Mouse (Mus musculus) thymus, adult 2 months (tissue): ENCODE data around the gene 1110065P20Rik. TPM values are rescaled to one million over a fixed set of nuclear protein-coding genes. Genes with fewer than 3 reads are reported as not detected.

Experiments used
- DNase-seq: peaks from one replicate; pipeline ENCODE4 v3.0.0; 2021
- H3K27ac ChIP-seq: fragments of 200-500 bp; 2 replicates; pipeline ENCODE4 v1.5.1; 2012; ENCODE audit warnings: low read length, control low read depth; ENCODE audit not compliant: control insufficient read depth, insufficient read depth
- H3K27me3 ChIP-seq: fragments of 200-500 bp; 2 replicates; pipeline ENCODE4 v1.6.1; 2012; ENCODE audit warnings: mild to moderate bottlenecking, low read length, moderate library complexity, mixed read lengths; ENCODE audit not compliant: control insufficient read depth, insufficient read depth
- H3K36me3 ChIP-seq: fragments of 200-500 bp; 2 replicates; pipeline ENCODE4 v1.6.1; 2012; ENCODE audit warnings: mild to moderate bottlenecking, low read length, moderate library complexity; ENCODE audit not compliant: control insufficient read depth, insufficient read depth
- H3K4me1 ChIP-seq: fragments of 200-500 bp; replicated peaks from 2 replicates; pipeline ENCODE4 v1.6.1; 2012; ENCODE audit warnings: low read length; ENCODE audit not compliant: control insufficient read depth, insufficient read depth
- H3K4me3 ChIP-seq: fragments of 200-500 bp; 2 replicates; pipeline ENCODE4 v1.5.1; 2012; ENCODE audit warnings: mild to moderate bottlenecking, low read length, control low read depth, moderate library complexity; ENCODE audit not compliant: control insufficient read depth, insufficient read depth
- CTCF ChIP-seq: fragments of 200-500 bp; IDR thresholded peaks from 2 replicates; pipeline ENCODE4 v1.5.1; 2012; ENCODE audit warnings: mild to moderate bottlenecking, control low read depth, low read length, moderate library complexity, borderline replicate concordance; ENCODE audit not compliant: control insufficient read depth, poor library complexity, insufficient read depth; ENCODE audit errors: extremely low read depth
- POLR2A ChIP-seq: fragments of 200-500 bp; IDR thresholded peaks from 2 replicates; pipeline ENCODE4 v1.6.1; 2012; ENCODE audit warnings: mild to moderate bottlenecking, low read length, control low read depth, moderate library complexity; ENCODE audit not compliant: control insufficient read depth, poor library complexity, insufficient read depth; ENCODE audit errors: extremely low read depth
- WGBS: fragments of 180-500 bp; shearing (Covaris S2); methylation state at CpG from one replicate; pipeline ENCODE4 v1.1.7; 2018; 5-methylcytosine and 5-hydroxymethylcytosine counted together
- polyA plus RNA-seq: library from polyadenylated mRNA; depleted of rRNA; stranded (reverse); fragments of >200 nt; gene quantifications from 2 replicates; pipeline ENCODE4 v1.2.3, GENCODE M21; 2012

1110065P20Rik gene
- polyA plus RNA-seq, 1 experiment, result 28.0 TPM

DNA sequence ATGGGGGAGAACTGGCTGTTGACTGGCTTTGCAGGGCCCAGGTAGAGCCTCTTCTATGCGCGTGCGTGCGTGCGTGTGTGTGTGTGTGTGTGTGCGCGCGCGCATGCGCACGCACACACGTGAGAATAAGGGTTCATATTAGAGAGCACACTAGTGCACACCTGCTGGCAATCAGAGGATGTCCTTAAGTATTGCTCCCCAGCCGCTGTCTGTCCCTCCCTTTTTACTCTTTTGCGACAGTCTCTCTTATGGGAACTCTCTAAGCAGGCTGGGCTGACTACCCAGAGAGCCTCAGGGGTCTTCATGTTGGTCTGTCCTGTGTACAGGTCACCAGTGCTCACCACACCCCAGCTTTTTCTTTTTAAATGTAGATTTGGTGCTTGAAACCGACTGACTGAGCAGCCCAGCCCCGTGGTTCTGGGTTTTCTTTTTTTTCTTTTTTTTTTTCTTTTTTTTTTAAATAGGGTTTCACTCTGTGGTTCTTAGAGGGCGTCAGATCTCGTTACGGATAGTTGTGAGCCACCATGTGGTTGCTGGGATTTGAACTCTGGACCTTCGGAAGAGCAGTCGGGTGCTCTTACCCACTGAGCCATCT is 25.5 kb downstream of the 1110065P20Rik start:
- Histone ChIP-seq H3K27ac (no peak overlapping the region), H3K36me3 (peaks cover 19% of the 10 kb centered on the region), H3K4me3 (no peak overlapping the region), H3K27me3 (no peaks in the 10 kb centered on the region), H3K4me1 (no peaks in the 10 kb centered on the region)
- WGBS, result 97% methylated on average over 21 of the region's 21 CpGs
- TF ChIP-seq POLR2A (no peak), CTCF (no peak)
- DNase-seq, result no peak

DNA sequence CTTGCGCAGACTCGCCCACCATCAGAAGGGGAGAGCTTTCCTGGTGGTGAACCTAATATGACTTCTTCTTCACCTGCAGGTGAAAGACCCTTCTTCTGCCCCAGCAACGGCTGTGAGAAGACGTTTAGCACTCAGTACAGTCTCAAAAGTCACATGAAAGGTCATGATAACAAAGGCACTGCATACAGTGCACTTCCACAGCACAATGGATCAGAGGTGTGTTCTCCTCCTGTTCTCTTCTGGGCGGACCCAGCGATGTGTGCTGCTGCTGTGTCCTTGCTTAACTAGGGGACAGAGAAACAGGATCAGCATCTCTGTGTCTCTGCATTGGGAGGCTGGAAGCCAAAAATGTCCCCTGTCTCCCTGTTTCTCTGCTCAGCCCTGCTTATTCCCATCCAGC is 26.0 kb downstream of the 1110065P20Rik start:
- H3K27ac ChIP-seq, result no peak overlapping the region
- no peak overlapping the region for H3K4me3 ChIP-seq
- TF ChIP-seq CTCF (no peak), POLR2A (no peak)
- no peak for DNase-seq
- peaks cover 22% of the 10 kb centered on the region for H3K36me3 ChIP-seq
- WGBS, result 98% methylated on average over 6 of the region's 6 CpGs
- H3K27me3 ChIP-seq, result no peaks in the 10 kb centered on the region
- no peaks in the 10 kb centered on the region for H3K4me1 ChIP-seq

DNA sequence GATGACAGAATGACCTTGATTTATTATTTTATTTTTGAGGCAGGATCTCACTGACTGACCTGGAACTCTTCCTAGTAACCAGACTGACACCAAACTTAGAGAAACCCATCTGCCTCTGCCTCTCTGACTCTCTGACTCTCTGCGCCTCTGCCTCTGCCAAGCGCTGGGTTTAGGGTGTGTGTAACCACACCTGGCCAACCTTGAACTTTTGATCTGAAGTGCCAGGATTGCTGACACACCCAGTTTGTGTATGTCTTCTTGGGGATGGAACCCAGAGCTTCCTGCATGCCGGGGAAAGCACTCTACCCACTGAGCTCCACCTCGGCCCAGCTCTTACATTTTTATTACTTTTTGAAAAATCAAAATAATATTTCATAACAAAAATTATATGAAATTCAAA is 32.2 kb downstream of the 1110065P20Rik start:
- H3K27me3 ChIP-seq, result no peaks in the 10 kb centered on the region
- no peak overlapping the region for H3K27ac ChIP-seq
- no peak for TF ChIP-seq CTCF
- TF ChIP-seq POLR2A, result no peak
- WGBS, result 94% methylated on average over 4 of the region's 4 CpGs
- H3K36me3 ChIP-seq, result peaks cover 7% of the 10 kb centered on the region
- no peak overlapping the region for H3K4me3 ChIP-seq
- no peak for DNase-seq
- no peaks in the 10 kb centered on the region for H3K4me1 ChIP-seq

DNA sequence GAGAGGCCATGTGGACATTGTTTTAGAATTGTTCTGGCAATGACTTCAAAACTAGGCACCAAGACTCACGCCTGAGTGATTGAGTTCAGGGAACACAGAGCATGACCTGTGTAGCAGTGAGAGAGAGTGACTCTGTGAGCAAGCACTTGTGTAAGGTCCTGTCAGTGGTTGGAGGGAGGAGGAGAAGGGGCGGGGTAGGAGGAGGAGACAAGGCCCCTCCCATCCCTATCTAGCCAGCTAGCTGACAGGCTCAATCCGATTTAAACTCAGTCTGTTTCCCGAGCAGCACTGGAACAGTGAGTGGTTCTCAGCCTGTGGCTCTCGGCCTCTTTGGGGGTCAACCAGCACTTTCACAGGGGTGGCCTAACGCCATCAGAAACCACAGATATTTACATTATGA is 33.2 kb downstream of the 1110065P20Rik start:
- H3K4me3 ChIP-seq, result no peak overlapping the region
- H3K4me1 ChIP-seq, result no peaks in the 10 kb centered on the region
- H3K27ac ChIP-seq, result no peak overlapping the region
- TF ChIP-seq CTCF (no peak), POLR2A (no peak)
- 82% methylated on average over 6 of the region's 6 CpGs for WGBS
- H3K27me3 ChIP-seq, result no peaks in the 10 kb centered on the region
- no peak for DNase-seq
- H3K36me3 ChIP-seq, result peaks cover 4% of the 10 kb centered on the region

DNA sequence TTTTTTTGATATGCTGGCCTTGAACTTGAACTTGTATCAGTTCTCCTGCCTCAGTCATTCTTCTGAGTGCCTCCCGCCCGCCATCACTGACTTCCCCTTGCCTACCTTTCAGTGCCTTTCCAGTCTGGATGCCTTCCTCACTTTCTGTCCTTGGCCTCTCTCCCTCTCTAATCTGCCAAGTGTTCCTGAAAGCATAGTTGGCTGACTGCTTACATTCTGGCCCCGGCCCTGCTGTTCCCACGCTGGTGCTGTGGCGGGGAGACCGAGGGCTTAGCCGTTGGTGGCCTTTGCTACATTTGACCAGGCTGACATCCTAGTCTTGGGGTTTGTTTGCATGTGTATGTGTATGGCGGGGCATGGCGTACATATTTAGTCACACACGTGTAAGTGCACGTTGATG is 35.1 kb downstream of the 1110065P20Rik start:
- H3K36me3 ChIP-seq, result peaks cover 4% of the 10 kb centered on the region; the same call in 1 of the 2 replicates
- DNase-seq, result no peak
- H3K4me3 ChIP-seq, result no peak overlapping the region
- TF ChIP-seq POLR2A (no peak), CTCF (no peak)
- no peak overlapping the region for H3K27ac ChIP-seq
- 96% methylated on average over 11 of the region's 11 CpGs for WGBS
- H3K27me3 ChIP-seq, result no peaks in the 10 kb centered on the region
- H3K4me1 ChIP-seq, result no peaks in the 10 kb centered on the region

DNA sequence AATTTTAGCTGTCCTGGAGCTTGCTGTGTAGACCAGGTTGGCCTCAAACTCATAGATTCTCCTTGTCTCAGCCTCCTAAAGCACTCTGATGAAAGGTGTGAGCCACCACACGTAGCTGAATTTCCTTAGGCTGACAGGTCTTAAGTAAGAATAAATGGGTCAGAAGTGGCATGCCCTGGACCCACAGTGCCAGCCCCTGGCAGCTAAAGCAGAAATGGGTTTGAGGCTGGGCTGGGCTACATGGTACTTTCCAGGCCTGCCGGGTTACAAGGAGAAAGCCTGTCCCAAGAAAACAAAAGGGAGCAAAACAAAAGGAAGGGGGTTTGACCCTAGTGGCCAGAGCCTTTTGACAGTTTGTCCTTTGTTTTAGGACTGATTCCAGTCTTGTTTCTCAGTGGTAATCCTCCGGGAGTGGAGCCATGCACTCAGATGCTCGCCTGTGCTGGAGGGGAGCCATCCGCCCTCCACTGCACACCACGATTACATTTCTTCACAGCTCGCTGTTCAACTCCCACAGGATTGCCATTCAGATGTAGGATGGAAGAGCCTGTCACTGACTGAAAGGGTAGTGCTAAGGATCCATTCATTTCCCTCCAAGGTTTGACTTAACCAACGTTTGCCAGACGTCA is 39.5 kb downstream of the 1110065P20Rik start:
- H3K27me3 ChIP-seq, result no peaks in the 10 kb centered on the region
- H3K27ac ChIP-seq, result no peak overlapping the region
- H3K36me3 ChIP-seq, result no peaks in the 10 kb centered on the region
- no peaks in the 10 kb centered on the region for H3K4me1 ChIP-seq
- no peak for DNase-seq
- WGBS, result 94% methylated on average over 9 of the region's 9 CpGs
- TF ChIP-seq POLR2A (no peak), CTCF (no peak)
- no peak overlapping the region for H3K4me3 ChIP-seq

DNA sequence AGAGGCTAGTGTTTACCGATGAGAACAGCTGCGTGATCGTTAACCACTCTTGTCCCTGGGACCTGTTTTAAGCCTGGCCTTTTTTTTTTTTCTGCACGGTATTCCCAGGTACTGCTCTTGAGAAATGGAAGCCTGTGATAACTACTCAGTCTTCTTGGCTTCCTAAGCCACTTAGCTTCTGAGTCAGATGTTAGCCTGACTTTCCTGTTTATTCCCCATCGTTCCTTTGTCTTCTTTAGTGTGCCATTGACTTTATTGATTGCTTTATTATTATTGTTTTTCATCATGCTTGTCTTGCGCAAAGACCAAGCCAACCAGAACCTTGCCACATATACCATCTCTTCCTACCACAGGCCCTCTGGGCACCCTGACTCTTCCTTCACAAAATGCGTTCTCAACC is 40.9 kb downstream of the 1110065P20Rik start:
- no peak for DNase-seq
- peaks cover 8% of the 10 kb centered on the region; the same call in 1 of the 2 replicates for H3K36me3 ChIP-seq
- WGBS, result 93% methylated on average over 7 of the region's 7 CpGs
- TF ChIP-seq CTCF (no peak), POLR2A (no peak)
- no peaks in the 10 kb centered on the region for H3K4me1 ChIP-seq
- no peaks in the 10 kb centered on the region for H3K27me3 ChIP-seq
- no peak overlapping the region for H3K27ac ChIP-seq
- H3K4me3 ChIP-seq, result no peak overlapping the region
